Mouse (Mus musculus) MEL (cell line): ENCODE measurements around the gene Serp1. TPM values are rescaled to one million over a fixed set of nuclear protein-coding genes. Genes with fewer than 3 reads are reported as not detected.
A peak's percentile ranks its signal among the peaks of the same experiment; 100 is the strongest.

Experiments used
- DNase-seq: peaks from one replicate; pipeline ENCODE4 v3.0.0; 2011; ENCODE audit warnings: low read depth, low spot score
- H3K27ac ChIP-seq: 2 replicates; pipeline ENCODE4 v1.5.1; 2012; ENCODE audit warnings: low read depth, mild to moderate bottlenecking, control low read depth, low read length, moderate library complexity; ENCODE audit not compliant: control insufficient read depth
- H3K27me3 ChIP-seq, 2 experiments: fragments of 150-350 bp in 1 of 2; sonication (generic) in 1 of 2; 2 replicates each; pipeline ENCODE4 v1.6.1; 2012; ENCODE audit warnings: low read length in 2 of 2, mild to moderate bottlenecking in 2 of 2, improper control_type of control experiment in 1 of 2, moderate library complexity in 1 of 2; ENCODE audit not compliant: insufficient read depth in 2 of 2, control insufficient read depth in 1 of 2
- H3K36me3 ChIP-seq, 2 experiments: 2 replicates each; pipeline ENCODE4 v1.6.1; 2012 to 2014; ENCODE audit warnings: low read length in 2 of 2, improper control_type of control experiment in 1 of 2, inconsistent platforms in 1 of 2, mild to moderate bottlenecking in 1 of 2; ENCODE audit not compliant: insufficient read depth in 2 of 2, control insufficient read depth in 1 of 2
- H3K4me1 ChIP-seq, 2 experiments: fragments of 150-350 bp in 1 of 2; sonication (generic) in 1 of 2; 2 replicates each; pipeline ENCODE4 v1.6.1; 2012; ENCODE audit warnings: low read length in 2 of 2, improper control_type of control experiment in 1 of 2, mild to moderate bottlenecking in 1 of 2; ENCODE audit not compliant: insufficient read depth in 2 of 2, control insufficient read depth in 1 of 2
- H3K4me3 ChIP-seq, 2 experiments: fragments of 150-350 bp in 1 of 2; sonication (generic) in 1 of 2; 2 replicates each; pipeline ENCODE4 v1.5.1; 2012; ENCODE audit warnings: low read depth in 2 of 2, low read length in 2 of 2, mild to moderate bottlenecking in 2 of 2, moderate library complexity in 2 of 2, control low read depth in 1 of 2, improper control_type of control experiment in 1 of 2; ENCODE audit not compliant: control insufficient read depth in 1 of 2, insufficient read depth in 1 of 2
- H3K79me2 ChIP-seq: 2 replicates; pipeline ENCODE4 v1.6.1; 2012; ENCODE audit warnings: mild to moderate bottlenecking, low read length, moderate library complexity; ENCODE audit not compliant: control insufficient read depth, poor library complexity, insufficient read depth
- H3K9ac ChIP-seq: 2 replicates; pipeline ENCODE4 v1.6.1; 2012; ENCODE audit warnings: low read depth, mild to moderate bottlenecking, control low read depth, low read length, moderate library complexity; ENCODE audit not compliant: control insufficient read depth, poor library complexity, severe bottlenecking
- H3K9me3 ChIP-seq: fragments of 150-350 bp; sonication (generic); replicated peaks from 2 replicates; pipeline ENCODE4 v1.6.1; 2012; ENCODE audit warnings: mild to moderate bottlenecking, low read length, improper control_type of control experiment, moderate library complexity; ENCODE audit not compliant: insufficient read depth
- CHD1 ChIP-seq: IDR thresholded peaks from 2 replicates; pipeline ENCODE4 v1.6.1; 2012; ENCODE audit warnings: low read depth, mild to moderate bottlenecking, inconsistent platforms, low read length, improper control_type of control experiment
- CTCF ChIP-seq, 3 experiments: IDR thresholded peaks in 2 of 3; conservative IDR thresholded peaks in 1 of 3; 2 replicates each; pipeline ENCODE4 v1.5.1; 2011 to 2012; ENCODE audit warnings: low read length in 3 of 3, low read depth in 2 of 3, mild to moderate bottlenecking in 2 of 3, improper control_type of control experiment in 1 of 3, inconsistent platforms in 1 of 3, mixed read lengths in 1 of 3, moderate library complexity in 1 of 3; ENCODE audit not compliant: control insufficient read depth in 1 of 3, insufficient read depth in 1 of 3, poor library complexity in 1 of 3, severe bottlenecking in 1 of 3
- E2F4 ChIP-seq: IDR thresholded peaks from 2 replicates; pipeline ENCODE4 v1.6.1; 2011; ENCODE audit warnings: low read depth, low read length, improper control_type of control experiment, borderline replicate concordance
- ELF1 ChIP-seq: IDR thresholded peaks from 2 replicates; pipeline ENCODE4 v1.6.1; 2014; ENCODE audit warnings: low read depth, mild to moderate bottlenecking, inconsistent platforms, low read length, improper control_type of control experiment, moderate library complexity
- EP300 ChIP-seq, 2 experiments: IDR thresholded peaks; 2 replicates each; pipeline ENCODE4 v1.6.1; 2011; ENCODE audit warnings: improper control_type of control experiment in 2 of 2, low read length in 2 of 2, low read depth in 1 of 2, mild to moderate bottlenecking in 1 of 2
- GABPA ChIP-seq: IDR thresholded peaks from 2 replicates; pipeline ENCODE4 v1.6.1; 2012; ENCODE audit warnings: low read depth, mild to moderate bottlenecking, inconsistent platforms, low read length, improper control_type of control experiment, moderate library complexity
- HCFC1 ChIP-seq: IDR thresholded peaks from 2 replicates; pipeline ENCODE4 v1.6.1; 2012; ENCODE audit warnings: low read depth, mild to moderate bottlenecking, inconsistent platforms, low read length, improper control_type of control experiment, moderate library complexity
- MAZ ChIP-seq: IDR thresholded peaks from 2 replicates; pipeline ENCODE4 v1.6.1; 2012; ENCODE audit warnings: low read depth, mild to moderate bottlenecking, inconsistent platforms, low read length, improper control_type of control experiment
- MEF2A ChIP-seq: IDR thresholded peaks from 2 replicates; pipeline ENCODE4 v1.6.1; 2014; ENCODE audit warnings: low read depth, mild to moderate bottlenecking, inconsistent platforms, low read length, improper control_type of control experiment; ENCODE audit not compliant: poor library complexity, insufficient replicate concordance, severe bottlenecking; ENCODE audit errors: extremely low read depth
- NRF1 ChIP-seq: IDR thresholded peaks from 2 replicates; pipeline ENCODE4 v1.6.1; 2014; ENCODE audit warnings: low read depth, mild to moderate bottlenecking, inconsistent platforms, low read length, improper control_type of control experiment, moderate library complexity; ENCODE audit not compliant: poor library complexity, insufficient read depth, severe bottlenecking
- POLR2AphosphoS2 ChIP-seq: IDR thresholded peaks from 2 replicates; pipeline ENCODE4 v1.6.1; 2011; ENCODE audit warnings: low read length, improper control_type of control experiment
- RCOR1 ChIP-seq: IDR thresholded peaks from 2 replicates; pipeline ENCODE4 v1.6.1; 2012; ENCODE audit warnings: low read depth, mild to moderate bottlenecking, inconsistent platforms, low read length, improper control_type of control experiment
- TAL1 ChIP-seq: IDR thresholded peaks from 2 replicates; pipeline ENCODE4 v1.6.1; 2012; ENCODE audit warnings: mild to moderate bottlenecking, inconsistent platforms, low read length, moderate library complexity, mixed read lengths
- TBP ChIP-seq: IDR thresholded peaks from 2 replicates; pipeline ENCODE4 v1.8.0; 2011; ENCODE audit warnings: low read depth, low read length, improper control_type of control experiment
- UBTF ChIP-seq: IDR thresholded peaks from 2 replicates; pipeline ENCODE4 v1.6.1; 2012; ENCODE audit warnings: low read depth, mild to moderate bottlenecking, inconsistent platforms, low read length, improper control_type of control experiment, moderate library complexity, borderline replicate concordance; ENCODE audit not compliant: insufficient read depth
- USF2 ChIP-seq, 2 experiments: IDR thresholded peaks; 2 replicates each; pipeline ENCODE4 v1.6.1; 2011 to 2012; ENCODE audit warnings: improper control_type of control experiment in 2 of 2, low read length in 2 of 2, borderline replicate concordance in 1 of 2, inconsistent platforms in 1 of 2, low read depth in 1 of 2, mild to moderate bottlenecking in 1 of 2; ENCODE audit not compliant: insufficient read depth in 1 of 2
- ZC3H11A ChIP-seq: IDR thresholded peaks from 2 replicates; pipeline ENCODE4 v1.6.1; 2012; ENCODE audit warnings: low read depth, mild to moderate bottlenecking, inconsistent platforms, low read length, improper control_type of control experiment
- ZNF384 ChIP-seq: IDR thresholded peaks from 2 replicates; pipeline ENCODE4 v1.6.1; 2012; ENCODE audit warnings: low read depth, mild to moderate bottlenecking, inconsistent platforms, low read length, improper control_type of control experiment
- polyA plus RNA-seq, 2 experiments: library from polyadenylated mRNA; stranded (reverse) in 1 of 2; unstranded in 1 of 2; fragments of >175 nt in 1 of 2; fragments of >200 nt in 1 of 2; gene quantifications; 2 replicates each; pipeline versions ENCODE4 v1.2.1 to v1.2.4; 2012; ENCODE audit warnings: low replicate concordance in 2 of 2, low read depth in 1 of 2; ENCODE audit not compliant: insufficient read length in 2 of 2, insufficient read depth in 1 of 2, missing spikeins in 1 of 2
- total RNA-seq: library from RNA; depleted of rRNA; stranded (reverse); fragments of 300-350 nt; gene quantifications from 2 replicates; pipeline ENCODE4 v1.2.3, GENCODE M21; 2012

Serp1 gene
- total and polyA plus RNA-seq, 3 experiments, result 80.5 to 96.3 (median 83.8) TPM

- peak; percentile 74 for DNase-seq
- Histone ChIP-seq H3K27ac (no peak overlapping the region), H3K36me3 (peaks cover 0 to 9% of the 10 kb centered on the region in 2 experiments; a peak in 2 of 4 replicates), H3K27me3 (no peaks in the 10 kb centered on the region), H3K9ac (peak overlapping the region; percentile 42), H3K4me1 (peaks cover 4 to 5% of the 10 kb centered on the region in 2 experiments), H3K4me3 (peak overlapping the region; percentile 46), H3K9me3 (no peaks in the 10 kb centered on the region), H3K79me2 (no peaks in the 10 kb centered on the region)
- no peak for TF ChIP-seq ZNF384
- TF ChIP-seq TBP, result 0 out of 2 replicates have a peak, but pooled peaks have one; percentile 42
- TF ChIP-seq CHD1, result no peak
- no peak for TF ChIP-seq NRF1
- TF ChIP-seq EP300 (IDR thresholded peaks at IDR 0.05; ENCODE audit: low read depth in 1 of 2, low read length in 2 of 2), result no peak
- TF ChIP-seq MAZ, result no peak
- no peak for TF ChIP-seq E2F4
- peak; percentile 44; the same call in 1 of the 2 replicates for TF ChIP-seq ELF1
- no peak for TF ChIP-seq UBTF
- TF ChIP-seq GABPA, result no peak
- no peak for TF ChIP-seq ZC3H11A
- no peak for TF ChIP-seq TAL1
- TF ChIP-seq USF2 (IDR thresholded peaks at IDR 0.05; ENCODE audit: borderline replicate concordance in 1 of 2, insufficient read depth in 1 of 2, low read depth in 1 of 2, low read length in 2 of 2), result no peak
- TF ChIP-seq RCOR1, result 0 out of 2 replicates have a peak, but pooled peaks have one; percentile 5
- TF ChIP-seq MEF2A, result no peak
- TF ChIP-seq HCFC1, result 0 out of 2 replicates have a peak, but pooled peaks have one; percentile 29
Observed at GRCm38 (mm10) chr3:58508020-58508750, 17.5 kb downstream of the Serp1 start.

GRCm38 (mm10) chr3:58504676-58505075 lies 21.0 kb downstream of the Serp1 start:
- DNase-seq, result no peak
- no peaks in the 10 kb centered on the region for H3K9me3 ChIP-seq
- H3K27me3 ChIP-seq, result no peaks in the 10 kb centered on the region
- H3K9ac ChIP-seq, result no peak overlapping the region
- TF ChIP-seq CTCF (IDR thresholded peaks at IDR 0.05 in 2 of 3, conservative IDR thresholded peaks at IDR 0.05 in 1 of 3; ENCODE audit: control insufficient read depth in 1 of 3, insufficient read depth in 1 of 3, low read depth in 2 of 3, low read length in 3 of 3, poor library complexity in 1 of 3, severe bottlenecking in 1 of 3) (no peak), POLR2AphosphoS2 (no peak), MAZ (no peak)
- TF ChIP-seq, all 39 proteins: peak for 0
- H3K27ac ChIP-seq, result no peak overlapping the region
- H3K4me1 ChIP-seq, result peaks cover 7 to 9% of the 10 kb centered on the region in 2 experiments
- H3K4me3 ChIP-seq, result no peak overlapping the region
- no peaks in the 10 kb centered on the region for H3K79me2 ChIP-seq
- H3K36me3 ChIP-seq, result peaks cover 0 to 20% of the 10 kb centered on the region in 2 experiments; a peak in 2 of 4 replicates
